21 mouse cellular contexts compared by ENCODE assay signal in genomic region chr5:23395721-23396120, GRCm38 (mm10). TPM values are rescaled to one million over a fixed set of nuclear protein-coding genes. Genes with fewer than 3 reads are reported as not detected.
DNase-seq lines count a peak whose midpoint lies in the region; ATAC-seq and TF ChIP-seq lines count a peak whose summit lies in the region.
"Had no signal": no experiment of that assay in that cellular context is flagged by ENCODE, and none has a peak within 500 bp of the region (broad histone marks: within the 10 kb centered on the region; RNA-seq: fewer than 3 reads in every experiment).

No protein-coding gene starts in this region.

- no peaks in the 10 kb centered on the region for H3K4me1 ChIP-seq in forebrain, embryonic 11.5 days (replicated peaks; ENCODE audit: control insufficient read depth, insufficient read depth, low read length)
- H3K4me1 ChIP-seq in forebrain, postnatal 0 days (ENCODE audit: insufficient read depth) = no peaks in the 10 kb centered on the region
- no peaks in the 10 kb centered on the region for H3K4me1 ChIP-seq in intestine, embryonic 14.5 days (replicated peaks; ENCODE audit: control insufficient read depth, insufficient read depth, low read length)
- no peaks in the 10 kb centered on the region for H3K4me1 ChIP-seq in intestine, embryonic 16.5 days (ENCODE audit: control insufficient read depth, insufficient read depth, low read length)
- H3K4me1 ChIP-seq in MEL (ENCODE audit: control insufficient read depth in 1 of 2, insufficient read depth in 2 of 2, low read length in 2 of 2) = peaks cover 0 to 3% of the 10 kb centered on the region in 2 experiments; a peak in 1 of 4 replicates
- H3K4me1 ChIP-seq: forebrain, embryonic 12.5 days had no signal

- no peaks in the 10 kb centered on the region for H3K79me2 ChIP-seq in MEL (ENCODE audit: control insufficient read depth, insufficient read depth, low read length, poor library complexity)
- H3K79me2 ChIP-seq in myocyte (ENCODE audit: control insufficient read depth, insufficient read depth) = no peaks in the 10 kb centered on the region

- no peaks in the 10 kb centered on the region for H3K9me3 ChIP-seq in forebrain, embryonic 11.5 days (ENCODE audit: control insufficient read depth, low read length)
- no peaks in the 10 kb centered on the region for H3K9me3 ChIP-seq in forebrain, postnatal 0 days (ENCODE audit: low read length)
- no peaks in the 10 kb centered on the region for H3K9me3 ChIP-seq in intestine, embryonic 14.5 days (ENCODE audit: control insufficient read depth, low read length)
- no peaks in the 10 kb centered on the region for H3K9me3 ChIP-seq in intestine, embryonic 16.5 days (ENCODE audit: control insufficient read depth, low read length)
- no peaks in the 10 kb centered on the region for H3K9me3 ChIP-seq in MEL (replicated peaks; ENCODE audit: insufficient read depth, low read length)
- H3K9me3 ChIP-seq: embryonic facial prominence, embryonic 13.5 days; forebrain, embryonic 12.5 days had no signal

- H3K36me3 ChIP-seq in forebrain, embryonic 11.5 days (ENCODE audit: control insufficient read depth, insufficient read depth, low read length) = no peaks in the 10 kb centered on the region
- peaks cover under 1% of the 10 kb centered on the region; the same call in 1 of the 2 replicates for H3K36me3 ChIP-seq in forebrain, postnatal 0 days (ENCODE audit: insufficient read depth)
- H3K36me3 ChIP-seq in intestine, embryonic 14.5 days (ENCODE audit: control insufficient read depth, insufficient read depth, low read length) = peaks cover 9% of the 10 kb centered on the region
- H3K36me3 ChIP-seq in intestine, embryonic 16.5 days (ENCODE audit: control insufficient read depth, insufficient read depth, low read length) = no peaks in the 10 kb centered on the region
- H3K36me3 ChIP-seq in MEL (ENCODE audit: control insufficient read depth in 1 of 2, insufficient read depth in 2 of 2, low read length in 2 of 2) = no peaks in the 10 kb centered on the region
- no peaks in the 10 kb centered on the region for H3K36me3 ChIP-seq in myocyte (ENCODE audit: control insufficient read depth, insufficient read depth)

- ATAC-seq in forebrain, embryonic 11.5 days (replicated peaks; ENCODE audit: low FRiP score) = no peak
- no peak for ATAC-seq in forebrain, postnatal 0 days
- no peak for ATAC-seq in intestine, embryonic 14.5 days (replicated peaks; ENCODE audit: low FRiP score, low TSS enrichment, low read depth)
- ATAC-seq in intestine, embryonic 16.5 days = no peak
- ATAC-seq: activated CD4-positive, CD25-positive, alpha-beta regulatory T cell, adult 4 months; forebrain, embryonic 14.5 days; forebrain, embryonic 16.5 days; Patski had no signal

- WGBS in forebrain, embryonic 11.5 days = 86% methylated on average over 3 of the region's 3 CpGs
- 78% methylated on average over 3 of the region's 3 CpGs for WGBS in forebrain, postnatal 0 days
- WGBS in intestine, embryonic 14.5 days = 73% methylated on average over 3 of the region's 3 CpGs
- 71% methylated on average over 3 of the region's 3 CpGs for WGBS in intestine, embryonic 16.5 days

- no peaks in the 10 kb centered on the region for H3K27me3 ChIP-seq in forebrain, embryonic 11.5 days (ENCODE audit: control insufficient read depth, insufficient read depth, low read length)
- H3K27me3 ChIP-seq in forebrain, postnatal 0 days (ENCODE audit: insufficient read depth, low read length) = no peaks in the 10 kb centered on the region
- H3K27me3 ChIP-seq in intestine, embryonic 14.5 days (replicated peaks; ENCODE audit: control insufficient read depth, insufficient read depth, low read length) = no peaks in the 10 kb centered on the region
- no peaks in the 10 kb centered on the region for H3K27me3 ChIP-seq in intestine, embryonic 16.5 days (replicated peaks; ENCODE audit: control insufficient read depth, insufficient read depth, low read length)
- peaks cover under 1 to 3% of the 10 kb centered on the region in 2 experiments; a peak in 2 of 4 replicates for H3K27me3 ChIP-seq in MEL (ENCODE audit: control insufficient read depth in 1 of 2, insufficient read depth in 2 of 2, low read length in 2 of 2)
- H3K27me3 ChIP-seq in myocyte (ENCODE audit: control insufficient read depth, insufficient read depth, insufficient read length) = no peaks in the 10 kb centered on the region
- H3K27me3 ChIP-seq: embryonic facial prominence, embryonic 13.5 days; forebrain, embryonic 12.5 days; Patski had no signal

- intact Hi-C loops in gastrocnemius, postnatal 14 days (cut with DNase I; ENCODE audit: low total_unique reads) = no loop called here

- no peak overlapping the region for H3K27ac ChIP-seq in forebrain, embryonic 11.5 days (ENCODE audit: low read depth, low read length)
- no peak overlapping the region for H3K27ac ChIP-seq in forebrain, postnatal 0 days (ENCODE audit: low read depth, low read length)
- H3K27ac ChIP-seq in intestine, embryonic 14.5 days (ENCODE audit: low read depth) = no peak overlapping the region
- no peak overlapping the region for H3K27ac ChIP-seq in intestine, embryonic 16.5 days (ENCODE audit: low read length)
- H3K27ac ChIP-seq in MEL (ENCODE audit: control insufficient read depth, low read depth, low read length) = no peak overlapping the region
- H3K27ac ChIP-seq: embryonic facial prominence, embryonic 13.5 days; forebrain, embryonic 12.5 days had no signal

- no peak overlapping the region for H3ac ChIP-seq in myocyte (ENCODE audit: control insufficient read depth, insufficient read length)

- no peak for TF ChIP-seq CTCF in forebrain, postnatal 0 days (IDR thresholded peaks at IDR 0.05; ENCODE audit: low read depth)
- TF ChIP-seq CTCF in MEL (IDR thresholded peaks at IDR 0.05 in 2 of 3, conservative IDR thresholded peaks at IDR 0.05 in 1 of 3; ENCODE audit: control insufficient read depth in 1 of 3, insufficient read depth in 1 of 3, low read depth in 2 of 3, low read length in 3 of 3, poor library complexity in 1 of 3, severe bottlenecking in 1 of 3) = no peak

- H3K4me3 ChIP-seq in forebrain, embryonic 11.5 days (ENCODE audit: low read depth, low read length) = no peak overlapping the region
- no peak overlapping the region for H3K4me3 ChIP-seq in forebrain, postnatal 0 days (ENCODE audit: low read depth, low read length)
- no peak overlapping the region for H3K4me3 ChIP-seq in intestine, embryonic 14.5 days (ENCODE audit: low read depth, low read length)
- no peak overlapping the region for H3K4me3 ChIP-seq in intestine, embryonic 16.5 days (ENCODE audit: low read length)
- H3K4me3 ChIP-seq in MEL (ENCODE audit: control insufficient read depth in 1 of 2, insufficient read depth in 1 of 2, low read depth in 2 of 2, low read length in 2 of 2) (no peak overlapping the region), myocyte (no peak overlapping the region)
- H3K4me3 ChIP-seq: embryonic facial prominence, embryonic 13.5 days; forebrain, embryonic 12.5 days had no signal

- TF ChIP-seq POLR2A in MEL (IDR thresholded peaks at IDR 0.05; ENCODE audit: control insufficient read depth in 1 of 2, insufficient read depth in 1 of 2, low read depth in 1 of 2, low read length in 2 of 2, poor library complexity in 1 of 2) (no peak), myocyte (IDR thresholded peaks at IDR 0.05; ENCODE audit: insufficient read length, low read depth) (no peak)

- TF ChIP-seq RAD21 in MEL (IDR thresholded peaks at IDR 0.05; ENCODE audit: low read depth, low read length) = no peak

- peak; percentile 38 for DNase-seq in forebrain, embryonic 11.5 days (ENCODE audit: low spot score)
- no peak for DNase-seq in forebrain, postnatal 0 days
- DNase-seq in intestine, embryonic 14.5 days (ENCODE audit: low spot score) = peak; percentile 42
- peak; percentile 41 for DNase-seq in MEL (ENCODE audit: low read depth, low spot score)
- no peak for DNase-seq in gastrocnemius, postnatal 14 days
- DNase-seq: adrenal gland, adult 8-10 months; adrenal gland, postnatal 14 days; adrenal gland, postnatal 36 days; cerebellum, adult 11-12 months; cerebellum, adult 2 months; cerebellum, adult 9-10 months; cerebellum, postnatal 10 days; cerebellum, postnatal 25 days had no signal

- TF ChIP-seq EP300 in MEL (IDR thresholded peaks at IDR 0.05; ENCODE audit: low read depth in 1 of 2, low read length in 2 of 2) = no peak

- H3K9ac ChIP-seq in forebrain, embryonic 11.5 days (ENCODE audit: low read length) = no peak overlapping the region
- no peak overlapping the region for H3K9ac ChIP-seq in forebrain, postnatal 0 days
- no peak overlapping the region for H3K9ac ChIP-seq in intestine, embryonic 14.5 days (ENCODE audit: low read length)
- no peak overlapping the region for H3K9ac ChIP-seq in intestine, embryonic 16.5 days (ENCODE audit: low read depth, low read length)
- no peak overlapping the region for H3K9ac ChIP-seq in MEL (ENCODE audit: control insufficient read depth, low read depth, low read length, poor library complexity, severe bottlenecking)
- H3K9ac ChIP-seq: embryonic facial prominence, embryonic 13.5 days; forebrain, embryonic 12.5 days had no signal

- no peak overlapping the region for H3K4me2 ChIP-seq in forebrain, embryonic 11.5 days (ENCODE audit: low read depth, low read length, severe bottlenecking)
- no peak overlapping the region for H3K4me2 ChIP-seq in forebrain, postnatal 0 days (ENCODE audit: low read depth)
- H3K4me2 ChIP-seq in intestine, embryonic 14.5 days (ENCODE audit: low read length) = no peak overlapping the region
- no peak overlapping the region for H3K4me2 ChIP-seq in intestine, embryonic 16.5 days (ENCODE audit: low read depth, low read length)
- no peak overlapping the region for H3K4me2 ChIP-seq in myocyte (ENCODE audit: low read depth)
- H3K4me2 ChIP-seq: embryonic facial prominence, embryonic 13.5 days; forebrain, embryonic 12.5 days had no signal

TF ChIP-seq in MEL, 35 proteins besides CTCF, POLR2A, EP300 and RAD21 (continues in another document):
- TF ChIP-seq GATA1 (IDR thresholded peaks at IDR 0.05; ENCODE audit: low read depth, low read length) = no peak
- no peak for TF ChIP-seq JUND (IDR thresholded peaks at IDR 0.05; ENCODE audit: low read depth, low read length)

TF ChIP-seq in myocyte, 11 proteins besides CTCF, POLR2A, EP300 and RAD21:
- TF ChIP-seq E2F4 (IDR thresholded peaks at IDR 0.05; ENCODE audit: insufficient read depth) (no peak), POLR2AphosphoS2 (IDR thresholded peaks at IDR 0.05; ENCODE audit: insufficient read length, low read depth) (peak; percentile 68)

RNA-seq across cellular contexts. Expression of gene Kmt2e, which starts 38.5 kb away (rescaled TPM):
- 104 TPM in 2 replicates for polyA plus RNA-seq in forebrain, embryonic 11.5 days (2014; fragmentation: Nextera tagmentation; extraction: Ambion mirVana)
- total RNA-seq in forebrain, postnatal 0 days (2014; rRNA removed) = 56.8 and 61.7 TPM in 2 replicates
- polyA plus RNA-seq in forebrain, postnatal 0 days (2015; fragmentation: Nextera tagmentation; extraction: Ambion mirVana) = 93.7 and 149 TPM in 2 replicates
- polyA plus RNA-seq in intestine, embryonic 14.5 days (2014; fragmentation: Nextera tagmentation; extraction: Ambion mirVana) = 80.7 and 85.5 TPM in 2 replicates
- polyA plus RNA-seq in intestine, embryonic 16.5 days (2015; fragmentation: Nextera tagmentation; extraction: Ambion mirVana) = 74.6 and 83.1 TPM in 2 replicates
- total RNA-seq in MEL (2012; rRNA removed) = 16.2 and 21.5 TPM in 2 replicates
- polyA plus RNA-seq in MEL (2012; ENCODE audit: insufficient read depth in 1 of 2, insufficient read length in 2 of 2, low read depth in 1 of 2, low replicate concordance in 2 of 2, missing spikeins in 1 of 2) (10 to 100 TPM; 29.3 to 75.6 TPM), myocyte (2012; fragmentation: generic; extraction: Trizol) (9.0 TPM)
- total RNA-seq in gastrocnemius, postnatal 14 days (2021) = 10 to 100 TPM; 25.2 to 27.1 TPM

Comparison
In these comparisons a context has a peak if more than half of its experiments do, and no peak if none do; other contexts are left out.
1. DNase-seq: peak in forebrain, embryonic 11.5 days (single experiment), intestine, embryonic 14.5 days (single experiment) and MEL (single experiment); none in forebrain, postnatal 0 days (single experiment) and gastrocnemius, postnatal 14 days (single experiment).